Mouse (Mus musculus): Measurements from ENCODE around the gene Cd47. TPM values are rescaled to one million over a fixed set of nuclear protein-coding genes. Genes with fewer than 3 reads are reported as not detected.

Gene Cd47
- polyA plus RNA-seq, 1 experiment from 2014 or later: 98.2 TPM

GRCm38 (mm10) chr16:49906940-49907339, 106.6 kb downstream of the Cd47 start:
- H3K4me3 ChIP-seq (ENCODE audit: low read depth, low read length): no peak overlapping the region
- no peaks in the 10 kb centered on the region for H3K9me3 ChIP-seq (ENCODE audit: control insufficient read depth)
- no peak for ATAC-seq
- no peak for TF ChIP-seq CTCF (IDR thresholded peaks at IDR 0.05; ENCODE audit: low read depth)
- 0 out of 2 replicates have a peak, but pooled peaks cover 3% of the 10 kb centered on the region for H3K4me1 ChIP-seq (replicated peaks; ENCODE audit: control insufficient read depth, insufficient read depth, low read length)
- H3K9ac ChIP-seq (ENCODE audit: low read depth, low read length): no peak overlapping the region
- no peak overlapping the region for H3K27ac ChIP-seq (ENCODE audit: low read depth, low read length)
- no peak overlapping the region for H3K4me2 ChIP-seq (replicated peaks; ENCODE audit: low read depth)
- H3K27me3 ChIP-seq (replicated peaks; ENCODE audit: control insufficient read depth, insufficient read depth, low read length): no peaks in the 10 kb centered on the region
- peaks cover 4% of the 10 kb centered on the region for H3K36me3 ChIP-seq (ENCODE audit: control insufficient read depth, insufficient read depth)
- 68% methylated on average over 2 of the region's 2 CpGs for WGBS

- H3K36me3 ChIP-seq (ENCODE audit: control insufficient read depth, insufficient read depth): peaks cover 4% of the 10 kb centered on the region
- no peaks in the 10 kb centered on the region for H3K27me3 ChIP-seq (replicated peaks; ENCODE audit: control insufficient read depth, insufficient read depth, low read length)
- no peaks in the 10 kb centered on the region for H3K9me3 ChIP-seq (ENCODE audit: control insufficient read depth)
- no peak overlapping the region for H3K27ac ChIP-seq (ENCODE audit: low read depth, low read length)
- 31% methylated on average over 4 of the region's 4 CpGs for WGBS
- TF ChIP-seq CTCF (IDR thresholded peaks at IDR 0.05; ENCODE audit: low read depth): no peak
- no peak overlapping the region for H3K4me2 ChIP-seq (replicated peaks; ENCODE audit: low read depth)
- ATAC-seq: peak; percentile 73
- H3K4me3 ChIP-seq (ENCODE audit: low read depth, low read length): no peak overlapping the region
- no peak overlapping the region for H3K9ac ChIP-seq (ENCODE audit: low read depth, low read length)
- H3K4me1 ChIP-seq (replicated peaks; ENCODE audit: control insufficient read depth, insufficient read depth, low read length): 0 out of 2 replicates have a peak, but pooled peaks cover 3% of the 10 kb centered on the region
Observed at GRCm38 (mm10) chr16:49907356-49907755, 107.0 kb downstream of the Cd47 start.

- H3K9me3 ChIP-seq (ENCODE audit: control insufficient read depth): no peaks in the 10 kb centered on the region
- TF ChIP-seq CTCF (IDR thresholded peaks at IDR 0.05; ENCODE audit: low read depth): no peak
- no peak overlapping the region for H3K4me3 ChIP-seq (ENCODE audit: low read depth, low read length)
- H3K9ac ChIP-seq (ENCODE audit: low read depth, low read length): no peak overlapping the region
- H3K27me3 ChIP-seq (replicated peaks; ENCODE audit: control insufficient read depth, insufficient read depth, low read length): no peaks in the 10 kb centered on the region
- H3K4me2 ChIP-seq (replicated peaks; ENCODE audit: low read depth): no peak overlapping the region
- peaks cover 4% of the 10 kb centered on the region; the same call in 1 of the 2 replicates for H3K36me3 ChIP-seq (ENCODE audit: control insufficient read depth, insufficient read depth)
- no peak overlapping the region for H3K27ac ChIP-seq (ENCODE audit: low read depth, low read length)
- 0 out of 2 replicates have a peak, but pooled peaks cover 3% of the 10 kb centered on the region for H3K4me1 ChIP-seq (replicated peaks; ENCODE audit: control insufficient read depth, insufficient read depth, low read length)
- 78% methylated on average over 8 of the region's 8 CpGs for WGBS
- ATAC-seq: no peak
Observed at GRCm38 (mm10) chr16:49909536-49909935, 109.2 kb downstream of the Cd47 start.

- 83% methylated on average over 2 of the region's 2 CpGs for WGBS
- peaks cover 4% of the 10 kb centered on the region; the same call in 1 of the 2 replicates for H3K36me3 ChIP-seq (ENCODE audit: control insufficient read depth, insufficient read depth)
- no peak overlapping the region for H3K27ac ChIP-seq (ENCODE audit: low read depth, low read length)
- ATAC-seq: no peak
- H3K27me3 ChIP-seq (replicated peaks; ENCODE audit: control insufficient read depth, insufficient read depth, low read length): no peaks in the 10 kb centered on the region
- H3K9me3 ChIP-seq (ENCODE audit: control insufficient read depth): no peaks in the 10 kb centered on the region
- no peak overlapping the region for H3K9ac ChIP-seq (ENCODE audit: low read depth, low read length)
- no peak overlapping the region for H3K4me2 ChIP-seq (replicated peaks; ENCODE audit: low read depth)
- TF ChIP-seq CTCF (IDR thresholded peaks at IDR 0.05; ENCODE audit: low read depth): no peak
- no peaks in the 10 kb centered on the region for H3K4me1 ChIP-seq (replicated peaks; ENCODE audit: control insufficient read depth, insufficient read depth, low read length)
- no peak overlapping the region for H3K4me3 ChIP-seq (ENCODE audit: low read depth, low read length)
Observed at GRCm38 (mm10) chr16:49914094-49914493, 113.8 kb downstream of the Cd47 start.

GRCm38 (mm10) chr16:49915532-49916476, 115.5 kb downstream of the Cd47 start:
- H3K36me3 ChIP-seq (ENCODE audit: control insufficient read depth, insufficient read depth): peaks cover 4% of the 10 kb centered on the region; the same call in 1 of the 2 replicates
- H3K4me2 ChIP-seq (replicated peaks; ENCODE audit: low read depth): no peak overlapping the region
- no peaks in the 10 kb centered on the region for H3K9me3 ChIP-seq (ENCODE audit: control insufficient read depth)
- H3K4me3 ChIP-seq (ENCODE audit: low read depth, low read length): no peak overlapping the region
- H3K27me3 ChIP-seq (replicated peaks; ENCODE audit: control insufficient read depth, insufficient read depth, low read length): no peaks in the 10 kb centered on the region
- H3K9ac ChIP-seq (ENCODE audit: low read depth, low read length): no peak overlapping the region
- TF ChIP-seq CTCF (IDR thresholded peaks at IDR 0.05; ENCODE audit: low read depth): no peak
- H3K27ac ChIP-seq (ENCODE audit: low read depth, low read length): no peak overlapping the region
- no peaks in the 10 kb centered on the region for H3K4me1 ChIP-seq (replicated peaks; ENCODE audit: control insufficient read depth, insufficient read depth, low read length)
- no peak for ATAC-seq
- 89% methylated on average over 11 of the region's 11 CpGs for WGBS

- Histone ChIP-seq H3K4me3 (ENCODE audit: low read depth, low read length) (no peak overlapping the region), H3K36me3 (ENCODE audit: control insufficient read depth, insufficient read depth) (no peaks in the 10 kb centered on the region), H3K27me3 (replicated peaks; ENCODE audit: control insufficient read depth, insufficient read depth, low read length) (no peaks in the 10 kb centered on the region), H3K27ac (ENCODE audit: low read depth, low read length) (no peak overlapping the region), H3K4me2 (replicated peaks; ENCODE audit: low read depth) (no peak overlapping the region), H3K4me1 (replicated peaks; ENCODE audit: control insufficient read depth, insufficient read depth, low read length) (no peaks in the 10 kb centered on the region), H3K9me3 (ENCODE audit: control insufficient read depth) (no peaks in the 10 kb centered on the region), H3K9ac (ENCODE audit: low read depth, low read length) (no peak overlapping the region)
- 85% methylated on average over 10 of the region's 10 CpGs for WGBS
- ATAC-seq: no peak
- TF ChIP-seq CTCF (IDR thresholded peaks at IDR 0.05; ENCODE audit: low read depth): no peak
Observed at GRCm38 (mm10) chr16:49920191-49920590, 119.9 kb downstream of the Cd47 start.
